Mouse (Mus musculus) thymus, adult 18-20 months (tissue): Measurements from ENCODE around the gene Paqr5.

Experiments
- DNase-seq, 2 experiments: peaks; one replicate each; pipeline ENCODE4 v3.0.0; 2022; ENCODE audit warnings: mixed read lengths in 2 of 2

Gene Paqr5

GRCm38 (mm10) chr9:62026600-62026999, at the start of gene Paqr5:
Gene Paqr5 (minus strand): TSS chr9:62026856.
- peak; percentile 15 to 41 for DNase-seq

GRCm38 (mm10) chr9:62062234-62062633, 35.6 kb upstream of the Paqr5 start:
- DNase-seq: no peak

GRCm38 (mm10) chr9:62060431-62060830, 33.8 kb upstream of the Paqr5 start:
- DNase-seq: no peak

- no peak for DNase-seq
Measured at GRCm38 (mm10) chr9:62059941-62060340, 33.3 kb upstream of the Paqr5 start.

GRCm38 (mm10) chr9:62057881-62058506, 31.3 kb upstream of the Paqr5 start:
- DNase-seq: no peak

GRCm38 (mm10) chr9:62056206-62056605, 29.6 kb upstream of the Paqr5 start:
- no peak for DNase-seq

- DNase-seq: no peak
Measured at GRCm38 (mm10) chr9:62050801-62051200, 24.1 kb upstream of the Paqr5 start.

GRCm38 (mm10) chr9:62049166-62049565, 22.5 kb upstream of the Paqr5 start:
- no peak for DNase-seq

- no peak for DNase-seq
Measured at GRCm38 (mm10) chr9:62042167-62042566, 15.5 kb upstream of the Paqr5 start.

GRCm38 (mm10) chr9:62040008-62040608, 13.5 kb upstream of the Paqr5 start:
- peak; percentile 41 to 56 for DNase-seq

GRCm38 (mm10) chr9:62035806-62036205, 9.2 kb upstream of the Paqr5 start:
- no peak for DNase-seq

GRCm38 (mm10) chr9:62032206-62032605, 5.5 kb upstream of the Paqr5 start:
- DNase-seq: no peak

- no peak for DNase-seq
Measured at GRCm38 (mm10) chr9:62028072-62028471, 1.4 kb upstream of the Paqr5 start.

GRCm38 (mm10) chr9:62025056-62025455, 1.6 kb downstream of the Paqr5 start:
- no peak for DNase-seq

- no peak for DNase-seq
Measured at GRCm38 (mm10) chr9:62023879-62024278, 2.8 kb downstream of the Paqr5 start.

GRCm38 (mm10) chr9:62022961-62023680, 3.5 kb downstream of the Paqr5 start:
- no peak for DNase-seq

- no peak for DNase-seq
Measured at GRCm38 (mm10) chr9:62021583-62022120, 5.0 kb downstream of the Paqr5 start.

- DNase-seq: no peak
Measured at GRCm38 (mm10) chr9:62020259-62020658, 6.4 kb downstream of the Paqr5 start.

GRCm38 (mm10) chr9:62018229-62019093, 8.2 kb downstream of the Paqr5 start:
- DNase-seq: no peak

GRCm38 (mm10) chr9:62017329-62017728, 9.3 kb downstream of the Paqr5 start:
- no peak for DNase-seq

GRCm38 (mm10) chr9:62015504-62015903, 11.2 kb downstream of the Paqr5 start:
- no peak for DNase-seq

- DNase-seq: no peak
Measured at GRCm38 (mm10) chr9:62013316-62014097, 13.1 kb downstream of the Paqr5 start.
